Mouse (Mus musculus): ENCODE measurements at regions not wholly inside any gene's neighbourhood (a gene's known extent, or its start where the extent isn't known, plus 50 kb on each side); places are given as distances from the start of the nearest gene placed in this dataset. TPM values are rescaled to one million over a fixed set of nuclear protein-coding genes. Genes with fewer than 3 reads are reported as not detected.

Small RNA genes in the stretch of these regions (microRNA-seq; reads per million reads assigned to microRNA genes)
- not detected for gene Gm24999
- not detected for gene Gm25000
